Mouse (Mus musculus): ENCODE measurements around the gene Jmy.

- TF ChIP-seq CTCF (IDR thresholded peaks at IDR 0.05; ENCODE audit: low read depth, low read length), result no peak
- no peak for TF ChIP-seq POLR2A (IDR thresholded peaks at IDR 0.05; ENCODE audit: extremely low read depth, insufficient read depth, low read length)
Measured at GRCm38 (mm10) chr13:93478344-93478743, 21.3 kb downstream of the Jmy start.
